Mouse (Mus musculus) intestine, embryonic 16.5 days (tissue): Measurements from ENCODE around the gene Efhd2. TPM values are rescaled to one million over a fixed set of nuclear protein-coding genes. Genes with fewer than 3 reads are reported as not detected.

ENCODE experiments used
- ATAC-seq: fragments of 200-750 bp; cut with Nextera tagmentation; 2 replicates; pipeline ENCODE4 v1.8.0; 2017; ENCODE audit warnings: moderate TSS enrichment, moderate library complexity
- H3K27ac ChIP-seq: fragments of 300-500 bp; sonication (generic); 2 replicates; pipeline ENCODE4 v1.5.1; 2014; ENCODE audit warnings: mild to moderate bottlenecking, low read length
- H3K27me3 ChIP-seq: fragments of 300-500 bp; sonication (generic); replicated peaks from 2 replicates; pipeline ENCODE4 v1.6.1; 2014; ENCODE audit warnings: low read length, control low read depth, mixed read lengths; ENCODE audit not compliant: control insufficient read depth, insufficient read depth
- H3K36me3 ChIP-seq: fragments of 300-500 bp; sonication (generic); 2 replicates; pipeline ENCODE4 v1.6.1; 2014; ENCODE audit warnings: low read length, control low read depth; ENCODE audit not compliant: control insufficient read depth, insufficient read depth
- H3K4me1 ChIP-seq: fragments of 300-500 bp; sonication (generic); 2 replicates; pipeline ENCODE4 v1.6.1; 2014; ENCODE audit warnings: low read length, control low read depth, mixed read lengths; ENCODE audit not compliant: control insufficient read depth, insufficient read depth
- H3K4me2 ChIP-seq: fragments of 300-500 bp; sonication (generic); 2 replicates; pipeline ENCODE4 v1.6.1; 2014; ENCODE audit warnings: low read depth, low read length, control low read depth
- H3K4me3 ChIP-seq: fragments of 300-500 bp; sonication (generic); 2 replicates; pipeline ENCODE4 v1.5.1; 2014; ENCODE audit warnings: mild to moderate bottlenecking, low read length
- H3K9ac ChIP-seq: fragments of 300-500 bp; sonication (generic); 2 replicates; pipeline ENCODE4 v1.6.1; 2014; ENCODE audit warnings: low read depth, low read length
- H3K9me3 ChIP-seq: fragments of 300-500 bp; sonication (generic); 2 replicates; pipeline ENCODE4 v1.6.1; 2016; ENCODE audit warnings: low read length, control low read depth; ENCODE audit not compliant: control insufficient read depth
- WGBS: fragments of 180-500 bp; shearing (Covaris S2); extraction: QIAGEN DNeasy Blood & Tissue Kit; methylation state at CpG from one replicate; pipeline ENCODE4 v1.1.7; 2014; 5-methylcytosine and 5-hydroxymethylcytosine counted together
- polyA plus RNA-seq: library from polyadenylated mRNA; unstranded; fragments of >200 nt; fragmentation: Nextera tagmentation; extraction: Ambion mirVana; gene quantifications from 2 replicates; pipeline ENCODE4 v1.2.1, GENCODE M21; 2015

Gene Efhd2
- polyA plus RNA-seq, 1 experiment from 2014 or later: 140 TPM

DNA sequence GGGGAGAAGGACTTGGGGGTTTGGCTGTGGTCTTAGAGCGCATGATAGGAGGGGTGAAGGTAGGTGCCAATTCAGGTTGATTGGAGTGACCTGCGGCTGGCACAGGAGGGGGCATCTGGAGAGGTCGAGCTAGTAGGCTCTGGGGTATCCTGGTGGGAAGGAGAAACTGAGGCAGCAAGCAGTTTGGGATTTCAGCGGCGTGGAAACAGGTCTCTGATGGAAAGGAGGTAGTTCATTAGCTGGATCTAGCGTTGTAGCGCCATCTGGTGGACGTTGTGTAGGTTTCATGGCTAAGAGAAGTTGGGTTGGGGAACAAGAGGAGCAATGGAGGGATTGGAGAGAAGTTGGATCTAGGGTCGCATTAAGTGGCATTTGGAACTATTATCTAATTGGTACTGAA, 21.3 kb downstream of the Efhd2 start:
- H3K4me3 ChIP-seq: no peak overlapping the region
- H3K27ac ChIP-seq: no peak overlapping the region
- no peaks in the 10 kb centered on the region for H3K9me3 ChIP-seq
- H3K27me3 ChIP-seq: no peaks in the 10 kb centered on the region
- no peak overlapping the region for H3K9ac ChIP-seq
- H3K4me1 ChIP-seq: peaks cover 2% of the 10 kb centered on the region; the same call in 1 of the 2 replicates
- WGBS: 78% methylated on average over 9 of the region's 9 CpGs
- no peak overlapping the region for H3K4me2 ChIP-seq
- no peak for ATAC-seq
- no peaks in the 10 kb centered on the region for H3K36me3 ChIP-seq

DNA sequence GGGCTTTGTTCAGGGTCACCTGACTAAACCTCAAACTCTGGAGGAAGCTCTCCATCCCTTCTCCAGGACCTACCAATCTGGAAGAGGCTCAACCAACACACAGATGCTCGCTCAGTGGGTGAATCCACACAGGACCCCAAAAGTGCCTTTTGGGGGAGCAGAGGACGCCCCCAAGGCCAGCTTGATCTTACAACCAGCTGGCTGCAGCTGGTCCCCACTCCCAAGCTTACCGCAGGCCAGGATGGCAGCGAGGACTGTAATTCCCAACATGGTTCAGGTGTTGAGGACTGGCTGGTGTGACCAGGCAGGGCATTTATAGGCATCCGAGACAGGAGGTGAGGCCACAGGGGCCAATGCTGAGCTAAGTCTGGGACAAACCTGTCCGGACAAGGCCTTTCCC, 28.7 kb downstream of the Efhd2 start, which contains the start of gene Ctrc:
Gene Ctrc (minus strand): TSS at position 361 of the 400 bp plus-strand sequence.
- H3K27ac ChIP-seq: no peak within 1 kb of the TSS
- no peaks in the 10 kb centered on the region for H3K9me3 ChIP-seq
- H3K4me3 ChIP-seq: no peak within 1 kb of the TSS
- ATAC-seq: no peak
- no peaks in the 10 kb centered on the region for H3K36me3 ChIP-seq
- H3K9ac ChIP-seq: no peak within 1 kb of the TSS
- no peaks in the 10 kb centered on the region for H3K27me3 ChIP-seq
- H3K4me2 ChIP-seq: no peak within 1 kb of the TSS
- 78% methylated on average over 6 of the region's 6 CpGs for WGBS
- H3K4me1 ChIP-seq: no peaks in the 10 kb centered on the region

DNA sequence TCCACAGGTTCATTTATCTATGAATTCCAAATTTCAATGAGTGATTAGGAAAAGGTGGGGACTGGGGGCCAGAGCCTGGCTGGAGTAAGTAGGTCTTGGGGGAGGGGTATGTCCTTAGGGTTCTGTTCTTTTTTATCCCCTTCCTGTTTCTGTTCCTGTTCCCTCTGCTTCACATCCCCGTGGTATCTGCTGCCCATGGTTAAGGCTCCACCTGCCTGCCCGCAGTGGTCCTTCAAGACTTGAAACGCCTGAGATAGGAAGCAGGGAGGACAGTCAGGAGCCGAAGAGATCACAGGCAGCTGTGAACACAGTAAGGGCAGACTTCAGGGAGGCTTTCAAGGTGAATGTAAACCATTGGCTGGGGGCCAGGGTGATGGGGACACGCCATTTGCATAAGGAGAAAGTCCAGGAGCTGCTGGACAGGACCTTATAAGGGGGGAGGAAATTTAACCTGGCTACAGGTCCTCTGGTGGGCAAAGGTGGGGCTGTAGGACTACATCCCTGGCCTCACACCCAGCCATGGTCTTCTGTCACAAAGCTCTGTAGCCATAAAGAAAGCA, 40.1 kb downstream of the Efhd2 start:
- Histone ChIP-seq H3K27me3 (no peaks in the 10 kb centered on the region), H3K4me3 (no peak overlapping the region), H3K4me1 (peaks cover 2% of the 10 kb centered on the region; the same call in 1 of the 2 replicates), H3K27ac (no peak overlapping the region), H3K9me3 (no peaks in the 10 kb centered on the region), H3K9ac (no peak overlapping the region), H3K4me2 (no peak overlapping the region), H3K36me3 (no peaks in the 10 kb centered on the region)
- WGBS: 50% methylated on average over 5 of the region's 5 CpGs
- ATAC-seq: no peak

DNA sequence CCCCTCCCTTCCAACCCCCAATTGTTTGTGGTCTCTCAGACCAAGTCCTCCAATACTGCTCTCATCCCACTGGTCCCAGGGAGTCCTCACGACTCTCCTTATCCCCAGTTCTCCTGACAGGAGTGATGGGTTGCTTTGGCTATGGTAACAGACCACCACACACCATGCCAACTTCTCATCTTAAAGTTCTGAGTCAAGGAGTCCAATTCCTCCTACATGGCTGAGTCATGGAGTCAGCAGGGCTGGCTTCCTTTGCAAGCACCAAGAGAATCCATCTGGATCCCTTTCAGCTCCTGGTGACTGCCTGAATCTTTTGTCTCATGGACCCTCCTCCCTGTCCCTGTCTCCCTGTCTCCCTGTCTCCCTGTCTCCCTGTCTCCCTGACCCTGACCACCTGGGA, 40.8 kb downstream of the Efhd2 start:
- no peak overlapping the region for H3K27ac ChIP-seq
- WGBS: 45% methylated on average over 1 of the region's 1 CpGs

DNA sequence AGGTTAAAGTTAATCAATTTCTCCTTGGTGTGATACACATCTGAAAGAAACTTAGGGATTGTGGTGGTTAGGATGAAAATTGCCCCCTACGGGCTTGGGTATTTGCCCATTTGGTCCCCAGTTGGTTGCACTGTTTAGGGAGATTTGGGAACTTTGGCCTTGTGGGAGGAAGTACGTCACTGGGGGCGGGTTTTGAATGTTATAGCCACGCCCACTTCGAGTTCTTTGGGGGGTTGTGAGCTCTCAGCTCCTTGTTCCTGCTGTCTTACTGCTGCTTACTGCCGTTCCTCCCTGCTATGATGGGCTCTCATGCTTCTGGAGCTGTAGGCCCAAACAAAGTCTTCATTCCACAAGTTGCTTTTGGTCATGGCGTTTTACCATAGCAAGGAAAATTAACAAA, 43.4 kb downstream of the Efhd2 start:
- 79% methylated on average over 7 of the region's 7 CpGs for WGBS
- Histone ChIP-seq H3K4me1 (peaks cover 2% of the 10 kb centered on the region; the same call in 1 of the 2 replicates), H3K27me3 (no peaks in the 10 kb centered on the region), H3K9me3 (no peaks in the 10 kb centered on the region), H3K4me3 (no peak overlapping the region), H3K4me2 (no peak overlapping the region), H3K27ac (no peak overlapping the region), H3K9ac (no peak overlapping the region), H3K36me3 (no peaks in the 10 kb centered on the region)
- ATAC-seq: no peak

More for the DNA sequence above, 40.8 kb downstream of the Efhd2 start:
- Histone ChIP-seq H3K4me3 (no peak overlapping the region), H3K4me2 (no peak overlapping the region), H3K4me1 (peaks cover 2% of the 10 kb centered on the region; the same call in 1 of the 2 replicates), H3K27me3 (no peaks in the 10 kb centered on the region), H3K9ac (no peak overlapping the region), H3K9me3 (no peaks in the 10 kb centered on the region), H3K36me3 (no peaks in the 10 kb centered on the region)
- ATAC-seq: no peak

DNA sequence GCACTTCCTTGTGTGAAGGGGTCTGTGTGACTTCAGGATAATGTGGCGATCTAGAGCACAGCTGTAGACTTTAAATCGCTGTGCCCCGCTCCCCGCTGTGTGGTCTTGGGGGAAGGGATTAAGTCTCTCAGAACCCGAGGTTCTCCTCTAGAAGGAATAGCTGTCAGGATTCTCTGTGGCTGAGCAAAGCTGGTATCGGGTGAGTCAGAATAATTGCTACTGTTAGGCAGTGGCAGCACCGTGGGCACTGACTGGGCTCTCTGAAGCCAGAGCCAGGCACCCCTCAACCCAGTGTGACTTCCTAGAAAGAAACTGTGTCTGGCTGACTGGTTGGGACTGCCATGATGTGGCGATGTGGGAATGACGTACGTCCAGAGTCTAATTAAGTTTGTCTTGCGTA, 44.3 kb downstream of the Efhd2 start:
- H3K4me1 ChIP-seq: peaks cover 2% of the 10 kb centered on the region; the same call in 1 of the 2 replicates
- H3K27me3 ChIP-seq: no peaks in the 10 kb centered on the region
- no peak for ATAC-seq
- H3K9ac ChIP-seq: no peak overlapping the region
- WGBS: 57% methylated on average over 11 of the region's 11 CpGs
- no peak overlapping the region for H3K4me3 ChIP-seq
- no peaks in the 10 kb centered on the region for H3K9me3 ChIP-seq
- no peak overlapping the region for H3K4me2 ChIP-seq
- H3K27ac ChIP-seq: no peak overlapping the region
- H3K36me3 ChIP-seq: no peaks in the 10 kb centered on the region

DNA sequence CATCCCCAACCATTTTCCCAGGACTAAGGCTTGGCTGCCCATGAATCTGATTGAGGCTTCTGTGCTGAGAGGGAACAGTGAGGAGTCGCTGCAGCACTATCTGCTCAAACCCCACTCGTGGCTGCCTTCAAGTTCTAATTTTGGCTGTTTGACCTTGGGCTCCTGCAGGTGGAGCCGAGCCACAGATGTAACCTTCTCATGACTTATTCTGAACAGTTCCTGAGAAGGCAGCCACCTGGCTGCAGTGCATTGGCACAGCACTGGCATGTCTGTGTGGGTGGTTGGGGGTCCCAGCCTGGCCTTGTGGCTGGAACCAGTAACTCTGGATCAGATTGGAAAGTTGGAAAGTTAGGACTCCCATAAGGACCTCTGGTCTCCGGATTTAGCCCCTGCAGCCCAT, 46.5 kb downstream of the Efhd2 start:
- H3K9me3 ChIP-seq: no peaks in the 10 kb centered on the region
- peak; percentile 48; the same call in 1 of the 2 replicates for ATAC-seq
- H3K9ac ChIP-seq: no peak overlapping the region
- 59% methylated on average over 4 of the region's 4 CpGs for WGBS
- H3K4me2 ChIP-seq: no peak overlapping the region
- H3K36me3 ChIP-seq: no peaks in the 10 kb centered on the region
- H3K27me3 ChIP-seq: no peaks in the 10 kb centered on the region
- no peak overlapping the region for H3K4me3 ChIP-seq
- H3K27ac ChIP-seq: no peak overlapping the region
- no peaks in the 10 kb centered on the region for H3K4me1 ChIP-seq

DNA sequence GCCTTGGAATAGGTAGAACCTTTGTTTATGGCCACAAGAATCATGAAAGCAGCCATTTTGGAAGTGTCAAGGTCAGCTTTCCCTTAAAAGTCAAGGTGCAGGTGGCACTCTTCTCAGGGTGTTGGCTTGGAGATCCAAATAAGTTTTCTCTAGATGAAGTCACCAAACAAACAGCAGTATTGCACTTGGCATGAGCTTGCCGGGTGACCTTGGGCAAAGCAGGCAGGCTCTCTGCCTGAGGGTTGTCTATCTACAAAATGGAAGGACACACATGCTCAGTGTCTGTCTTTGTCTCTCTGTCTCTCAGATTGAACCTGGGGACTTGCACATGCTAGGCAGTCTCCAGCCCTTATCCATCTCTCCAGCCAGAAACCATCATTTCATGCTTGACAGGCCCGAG, 47.3 kb downstream of the Efhd2 start:
- H3K9ac ChIP-seq: no peak overlapping the region
- no peak overlapping the region for H3K4me2 ChIP-seq
- H3K36me3 ChIP-seq: no peaks in the 10 kb centered on the region
- H3K27me3 ChIP-seq: no peaks in the 10 kb centered on the region
- no peak overlapping the region for H3K27ac ChIP-seq
- ATAC-seq: no peak
- no peak overlapping the region for H3K4me3 ChIP-seq
- H3K9me3 ChIP-seq: no peaks in the 10 kb centered on the region
- no peaks in the 10 kb centered on the region for H3K4me1 ChIP-seq
- 92% methylated on average over 2 of the region's 2 CpGs for WGBS

DNA sequence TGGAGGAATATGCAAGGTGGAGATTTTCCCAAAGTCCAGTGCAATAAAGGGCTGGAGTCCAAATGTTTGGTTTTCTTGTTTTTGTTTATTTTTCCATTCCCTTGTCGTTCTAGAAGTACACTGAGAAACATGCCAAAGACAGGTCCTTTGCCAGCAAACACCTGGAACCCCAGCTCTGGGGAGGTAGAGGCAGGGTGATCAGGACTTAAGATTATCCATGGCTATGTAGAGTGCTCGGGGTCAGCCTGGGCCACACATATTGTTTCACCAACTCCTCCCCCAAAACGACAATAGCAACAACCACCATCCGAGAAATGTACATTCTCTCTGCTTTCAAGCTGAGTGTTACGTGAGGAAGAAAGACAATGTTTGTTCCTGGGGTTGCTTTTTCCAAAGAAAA, 48.7 kb downstream of the Efhd2 start, which contains the start of gene Cela2a:
Gene Cela2a (minus strand): TSS at position 101 of the 400 bp plus-strand sequence.
- ATAC-seq: no peak
- WGBS: 59% methylated on average over 5 of the region's 5 CpGs

DNA sequence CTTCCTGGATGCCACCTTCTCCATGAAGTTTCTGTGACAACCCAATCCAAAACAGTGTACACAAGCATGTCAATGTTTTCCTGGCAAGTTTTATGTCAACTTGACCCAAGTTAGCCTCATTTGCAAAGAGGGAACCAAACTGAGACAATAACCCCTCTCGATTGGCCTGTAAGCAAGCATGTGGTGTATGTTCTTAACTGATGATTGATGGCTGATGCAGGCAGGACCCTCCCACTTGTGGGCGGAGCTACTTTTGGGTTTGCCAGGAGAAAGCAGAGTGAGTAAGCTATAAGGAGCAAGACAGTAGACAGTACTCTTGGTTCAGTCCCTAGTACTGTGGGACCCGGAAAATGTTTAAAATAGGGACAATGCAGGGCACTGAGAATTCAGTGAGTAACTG, 51.7 kb downstream of the Efhd2 start:
- Histone ChIP-seq H3K4me2 (no peak overlapping the region), H3K27ac (no peak overlapping the region), H3K9me3 (no peaks in the 10 kb centered on the region), H3K36me3 (no peaks in the 10 kb centered on the region), H3K27me3 (no peaks in the 10 kb centered on the region), H3K9ac (no peak overlapping the region), H3K4me3 (no peak overlapping the region), H3K4me1 (no peaks in the 10 kb centered on the region)
- WGBS: 49% methylated on average over 3 of the region's 3 CpGs
- ATAC-seq: peak; percentile 17; the same call in 1 of the 2 replicates

More for the DNA sequence above, 48.7 kb downstream of the Efhd2 start, which contains the start of gene Cela2a:
- Histone ChIP-seq H3K9ac (no peak within 1 kb of the TSS), H3K9me3 (no peaks in the 10 kb centered on the region), H3K4me2 (no peak within 1 kb of the TSS), H3K4me1 (no peaks in the 10 kb centered on the region), H3K27me3 (no peaks in the 10 kb centered on the region), H3K27ac (no peak within 1 kb of the TSS), H3K36me3 (no peaks in the 10 kb centered on the region), H3K4me3 (no peak within 1 kb of the TSS)
